Mouse (Mus musculus): ENCODE results near the gene Tinag. TPM values are rescaled to one million over a fixed set of nuclear protein-coding genes. Genes with fewer than 3 reads are reported as not detected.

Gene Tinag
- polyA plus RNA-seq, 1 experiment from 2014 or later: 22.6 TPM

GRCm38 (mm10) chr9:77032430-77033154 lies 13.0 kb downstream of the Tinag start:
- Histone ChIP-seq H3K4me2 (replicated peaks; ENCODE audit: low read depth, low read length) (no peak overlapping the region), H3K27me3 (ENCODE audit: insufficient read depth, low read length) (no peaks in the 10 kb centered on the region), H3K4me1 (ENCODE audit: insufficient read depth, low read length) (no peaks in the 10 kb centered on the region), H3K9ac (replicated peaks; ENCODE audit: low read length) (no peak overlapping the region), H3K9me3 (ENCODE audit: low read length) (no peaks in the 10 kb centered on the region), H3K27ac (ENCODE audit: low read length) (no peak overlapping the region), H3K4me3 (ENCODE audit: low read length) (no peak overlapping the region), H3K36me3 (ENCODE audit: insufficient read depth, low read length) (no peaks in the 10 kb centered on the region)
- ATAC-seq (ENCODE audit: low FRiP score, low TSS enrichment): no peak
- 36% methylated on average over 9 of the region's 9 CpGs for WGBS

GRCm38 (mm10) chr9:77025271-77025670 lies 20.3 kb downstream of the Tinag start:
- Histone ChIP-seq H3K27ac (ENCODE audit: low read length) (no peak overlapping the region), H3K9me3 (ENCODE audit: low read length) (no peaks in the 10 kb centered on the region), H3K36me3 (ENCODE audit: insufficient read depth, low read length) (no peaks in the 10 kb centered on the region), H3K9ac (replicated peaks; ENCODE audit: low read length) (no peak overlapping the region), H3K4me2 (replicated peaks; ENCODE audit: low read depth, low read length) (no peak overlapping the region), H3K4me3 (ENCODE audit: low read length) (no peak overlapping the region), H3K27me3 (ENCODE audit: insufficient read depth, low read length) (no peaks in the 10 kb centered on the region), H3K4me1 (ENCODE audit: insufficient read depth, low read length) (no peaks in the 10 kb centered on the region)
- ATAC-seq (ENCODE audit: low FRiP score, low TSS enrichment): no peak
- 67% methylated on average over 2 of the region's 2 CpGs for WGBS

GRCm38 (mm10) chr9:77018935-77019334 lies 26.7 kb downstream of the Tinag start:
- no peaks in the 10 kb centered on the region for H3K4me1 ChIP-seq (ENCODE audit: insufficient read depth, low read length)
- H3K9ac ChIP-seq (replicated peaks; ENCODE audit: low read length): no peak overlapping the region
- H3K4me3 ChIP-seq (ENCODE audit: low read length): no peak overlapping the region
- no peaks in the 10 kb centered on the region for H3K27me3 ChIP-seq (ENCODE audit: insufficient read depth, low read length)
- no peak overlapping the region for H3K4me2 ChIP-seq (replicated peaks; ENCODE audit: low read depth, low read length)
- WGBS: 77% methylated on average over 4 of the region's 4 CpGs
- H3K27ac ChIP-seq (ENCODE audit: low read length): no peak overlapping the region
- no peak for ATAC-seq (ENCODE audit: low FRiP score, low TSS enrichment)
- no peaks in the 10 kb centered on the region for H3K9me3 ChIP-seq (ENCODE audit: low read length)
- no peaks in the 10 kb centered on the region for H3K36me3 ChIP-seq (ENCODE audit: insufficient read depth, low read length)

GRCm38 (mm10) chr9:76996021-76996420 lies 49.6 kb downstream of the Tinag start:
- 91% methylated on average over 1 of the region's 1 CpGs for WGBS
- no peaks in the 10 kb centered on the region for H3K36me3 ChIP-seq (ENCODE audit: insufficient read depth, low read length)
- H3K4me1 ChIP-seq (ENCODE audit: insufficient read depth, low read length): no peaks in the 10 kb centered on the region
- no peak overlapping the region for H3K9ac ChIP-seq (replicated peaks; ENCODE audit: low read length)
- no peak overlapping the region for H3K4me2 ChIP-seq (replicated peaks; ENCODE audit: low read depth, low read length)
- H3K27me3 ChIP-seq (ENCODE audit: insufficient read depth, low read length): no peaks in the 10 kb centered on the region
- no peaks in the 10 kb centered on the region for H3K9me3 ChIP-seq (ENCODE audit: low read length)
- H3K27ac ChIP-seq (ENCODE audit: low read length): no peak overlapping the region
- no peak for ATAC-seq (ENCODE audit: low FRiP score, low TSS enrichment)
- H3K4me3 ChIP-seq (ENCODE audit: low read length): no peak overlapping the region

- Histone ChIP-seq H3K9me3 (ENCODE audit: low read length) (no peaks in the 10 kb centered on the region), H3K4me3 (ENCODE audit: low read length) (no peak overlapping the region), H3K36me3 (ENCODE audit: insufficient read depth, low read length) (no peaks in the 10 kb centered on the region), H3K27me3 (ENCODE audit: insufficient read depth, low read length) (no peaks in the 10 kb centered on the region), H3K4me2 (replicated peaks; ENCODE audit: low read depth, low read length) (no peak overlapping the region), H3K27ac (ENCODE audit: low read length) (no peak overlapping the region), H3K4me1 (ENCODE audit: insufficient read depth, low read length) (no peaks in the 10 kb centered on the region), H3K9ac (replicated peaks; ENCODE audit: low read length) (no peak overlapping the region)
- no peak for ATAC-seq (ENCODE audit: low FRiP score, low TSS enrichment)
Measured at GRCm38 (mm10) chr9:76989946-76990345, 55.6 kb downstream of the Tinag start.

- H3K36me3 ChIP-seq (ENCODE audit: insufficient read depth, low read length): no peaks in the 10 kb centered on the region
- H3K27me3 ChIP-seq (ENCODE audit: insufficient read depth, low read length): no peaks in the 10 kb centered on the region
- no peak overlapping the region for H3K4me2 ChIP-seq (replicated peaks; ENCODE audit: low read depth, low read length)
- H3K27ac ChIP-seq (ENCODE audit: low read length): no peak overlapping the region
- no peak for ATAC-seq (ENCODE audit: low FRiP score, low TSS enrichment)
- H3K9me3 ChIP-seq (ENCODE audit: low read length): no peaks in the 10 kb centered on the region
- WGBS: 76% methylated on average over 1 of the region's 1 CpGs
- H3K9ac ChIP-seq (replicated peaks; ENCODE audit: low read length): no peak overlapping the region
- H3K4me3 ChIP-seq (ENCODE audit: low read length): no peak overlapping the region
- no peaks in the 10 kb centered on the region for H3K4me1 ChIP-seq (ENCODE audit: insufficient read depth, low read length)
Measured at GRCm38 (mm10) chr9:76934813-76935212, 110.8 kb downstream of the Tinag start.

GRCm38 (mm10) chr9:76915093-76915661 lies 130.4 kb downstream of the Tinag start:
- no peaks in the 10 kb centered on the region for H3K9me3 ChIP-seq (ENCODE audit: low read length)
- no peaks in the 10 kb centered on the region for H3K4me1 ChIP-seq (ENCODE audit: insufficient read depth, low read length)
- H3K4me3 ChIP-seq (ENCODE audit: low read length): no peak overlapping the region
- ATAC-seq (ENCODE audit: low FRiP score, low TSS enrichment): no peak
- no peak overlapping the region for H3K9ac ChIP-seq (replicated peaks; ENCODE audit: low read length)
- no peaks in the 10 kb centered on the region for H3K27me3 ChIP-seq (ENCODE audit: insufficient read depth, low read length)
- no peak overlapping the region for H3K4me2 ChIP-seq (replicated peaks; ENCODE audit: low read depth, low read length)
- no peaks in the 10 kb centered on the region for H3K36me3 ChIP-seq (ENCODE audit: insufficient read depth, low read length)
- WGBS: 78% methylated on average over 5 of the region's 5 CpGs
- H3K27ac ChIP-seq (ENCODE audit: low read length): no peak overlapping the region

Measured in kidney, embryonic 16.5 days (tissue).